Mouse (Mus musculus) forebrain, embryonic 15.5 days (tissue): ENCODE measurements at regions not wholly inside any gene's neighbourhood (a gene's known extent, or its start where the extent isn't known, plus 50 kb on each side); places are given as distances from the start of the nearest gene placed in this dataset.
A peak's percentile ranks its signal among the peaks of the same experiment; 100 is the strongest.

Experiments used
- ATAC-seq: fragments of 200-750 bp; cut with Nextera tagmentation; replicated peaks from 2 replicates; pipeline ENCODE4 v1.8.0; 2017; ENCODE audit warnings: mild to moderate bottlenecking, moderate TSS enrichment, moderate library complexity
- H3K27ac ChIP-seq: fragments of 300-500 bp; sonication (generic); replicated peaks from 2 replicates; pipeline ENCODE4 v1.5.1; 2015; ENCODE audit warnings: mild to moderate bottlenecking, inconsistent platforms
- H3K27me3 ChIP-seq: fragments of 300-500 bp; sonication (generic); 2 replicates; pipeline ENCODE4 v1.6.1; 2015; ENCODE audit warnings: inconsistent platforms
- H3K36me3 ChIP-seq: fragments of 300-500 bp; sonication (generic); 2 replicates; pipeline ENCODE4 v1.6.1; 2015; ENCODE audit warnings: mild to moderate bottlenecking, inconsistent platforms
- H3K4me1 ChIP-seq: fragments of 300-500 bp; sonication (generic); 2 replicates; pipeline ENCODE4 v1.6.1; 2015; ENCODE audit warnings: inconsistent platforms
- H3K4me2 ChIP-seq: fragments of 300-500 bp; sonication (generic); replicated peaks from 2 replicates; pipeline ENCODE4 v1.6.1; 2015; ENCODE audit warnings: mild to moderate bottlenecking, inconsistent platforms
- H3K4me3 ChIP-seq: fragments of 300-500 bp; sonication (generic); 2 replicates; pipeline ENCODE4 v1.5.1; 2015; ENCODE audit warnings: mild to moderate bottlenecking, inconsistent platforms
- H3K9ac ChIP-seq: fragments of 300-500 bp; sonication (generic); replicated peaks from 2 replicates; pipeline ENCODE4 v1.6.1; 2015; ENCODE audit warnings: mild to moderate bottlenecking, inconsistent platforms
- H3K9me3 ChIP-seq: fragments of 300-500 bp; sonication (generic); 2 replicates; pipeline ENCODE4 v1.6.1; 2016; ENCODE audit warnings: inconsistent platforms
- WGBS: fragments of 180-500 bp; shearing (Covaris S2); methylation state at CpG from one replicate; pipeline ENCODE4 v1.1.7; 2015; ENCODE audit warnings: mixed read lengths; 5-methylcytosine and 5-hydroxymethylcytosine counted together

- Histone ChIP-seq H3K27me3 (no peaks in the 10 kb centered on the region), H3K4me2 (no peak overlapping the region), H3K9ac (no peak overlapping the region), H3K36me3 (no peaks in the 10 kb centered on the region), H3K4me3 (no peak overlapping the region), H3K27ac (no peak overlapping the region), H3K4me1 (no peaks in the 10 kb centered on the region), H3K9me3 (no peaks in the 10 kb centered on the region)
- 75% methylated on average over 3 of the region's 3 CpGs for WGBS
- ATAC-seq = no peak
These were observed 170.4 kb upstream of the Megf9 start for GRCm38 (mm10) chr4:70705128-70705752.

- no peak for ATAC-seq
- Histone ChIP-seq H3K27ac (no peak overlapping the region), H3K4me1 (no peaks in the 10 kb centered on the region), H3K9me3 (no peaks in the 10 kb centered on the region), H3K27me3 (no peaks in the 10 kb centered on the region), H3K4me3 (no peak overlapping the region), H3K4me2 (no peak overlapping the region), H3K36me3 (no peaks in the 10 kb centered on the region), H3K9ac (no peak overlapping the region)
- 85% methylated on average over 1 of the region's 1 CpGs for WGBS
These were observed 166.1 kb upstream of the Megf9 start for GRCm38 (mm10) chr4:70700894-70701293.

- Histone ChIP-seq H3K27ac (no peak overlapping the region), H3K9me3 (no peaks in the 10 kb centered on the region), H3K9ac (no peak overlapping the region), H3K4me3 (no peak overlapping the region), H3K4me2 (no peak overlapping the region), H3K36me3 (no peaks in the 10 kb centered on the region), H3K4me1 (no peaks in the 10 kb centered on the region), H3K27me3 (no peaks in the 10 kb centered on the region)
- 69% methylated on average over 1 of the region's 1 CpGs for WGBS
- no peak for ATAC-seq
These were observed 129.4 kb upstream of the Megf9 start for GRCm38 (mm10) chr4:70664181-70664580.

DNA sequence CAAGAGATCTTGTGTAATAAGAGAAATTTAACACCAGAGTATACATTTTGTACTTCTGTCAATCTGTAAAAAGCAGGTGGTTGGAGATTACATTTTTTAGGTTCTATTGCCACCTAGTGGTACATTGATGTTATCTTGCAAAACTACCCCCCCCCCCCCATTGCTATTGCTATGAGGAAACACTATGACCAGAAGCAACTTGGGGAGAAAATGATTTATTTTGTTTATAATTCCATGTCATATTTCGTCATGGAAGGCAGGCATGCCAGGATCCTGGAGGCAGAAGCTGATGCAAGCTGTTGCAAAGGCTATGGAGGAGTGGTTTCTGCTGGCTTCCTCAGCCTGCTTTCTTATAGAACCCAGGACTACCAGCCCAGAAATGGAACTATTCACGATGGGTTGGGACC is 86.6 kb upstream of the Megf9 start:
- Histone ChIP-seq H3K4me2 (no peak overlapping the region), H3K36me3 (no peaks in the 10 kb centered on the region), H3K4me1 (no peaks in the 10 kb centered on the region), H3K9ac (no peak overlapping the region), H3K4me3 (no peak overlapping the region), H3K27ac (no peak overlapping the region), H3K9me3 (no peaks in the 10 kb centered on the region), H3K27me3 (no peaks in the 10 kb centered on the region)
- WGBS = 65% methylated on average over 2 of the region's 2 CpGs
- ATAC-seq = no peak

- no peak for ATAC-seq
These were observed 85.0 kb upstream of the Megf9 start for GRCm38 (mm10) chr4:70619636-70620287.

DNA sequence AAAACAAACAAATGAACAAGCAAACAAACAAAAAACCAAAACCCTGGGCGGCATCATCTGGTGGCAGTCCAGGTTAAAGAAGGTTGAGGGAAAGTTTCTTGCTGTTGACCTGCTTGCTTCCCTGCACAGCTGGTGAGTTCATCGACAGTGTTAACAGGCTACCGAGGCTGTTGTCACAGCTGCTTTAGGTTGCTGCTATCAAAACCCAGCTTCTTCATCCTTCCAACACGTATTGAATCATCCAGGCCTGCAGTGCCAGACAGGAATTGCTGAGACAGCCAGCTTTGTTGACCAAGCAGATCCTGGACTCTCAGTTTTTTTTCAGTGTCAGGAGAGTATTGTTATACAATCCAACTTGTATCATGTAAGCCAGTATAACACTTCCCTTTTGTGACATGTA is 81.0 kb upstream of the Megf9 start:
- Histone ChIP-seq H3K27me3 (no peaks in the 10 kb centered on the region), H3K4me3 (no peak overlapping the region), H3K9me3 (no peaks in the 10 kb centered on the region), H3K4me1 (no peaks in the 10 kb centered on the region), H3K4me2 (no peak overlapping the region), H3K9ac (no peak overlapping the region), H3K27ac (no peak overlapping the region), H3K36me3 (no peaks in the 10 kb centered on the region)
- 83% methylated on average over 4 of the region's 4 CpGs for WGBS
- ATAC-seq = no peak

More at GRCm38 (mm10) chr4:70619636-70620287, 85.0 kb upstream of the Megf9 start:
- no peak overlapping the region for H3K27ac ChIP-seq
- no peaks in the 10 kb centered on the region for H3K9me3 ChIP-seq
- H3K9ac ChIP-seq = no peak overlapping the region
- H3K4me3 ChIP-seq = no peak overlapping the region
- H3K4me2 ChIP-seq = no peak overlapping the region
- no peaks in the 10 kb centered on the region for H3K27me3 ChIP-seq
- WGBS = 95% methylated on average over 8 of the region's 8 CpGs
- H3K36me3 ChIP-seq = no peaks in the 10 kb centered on the region
- H3K4me1 ChIP-seq = no peaks in the 10 kb centered on the region

DNA sequence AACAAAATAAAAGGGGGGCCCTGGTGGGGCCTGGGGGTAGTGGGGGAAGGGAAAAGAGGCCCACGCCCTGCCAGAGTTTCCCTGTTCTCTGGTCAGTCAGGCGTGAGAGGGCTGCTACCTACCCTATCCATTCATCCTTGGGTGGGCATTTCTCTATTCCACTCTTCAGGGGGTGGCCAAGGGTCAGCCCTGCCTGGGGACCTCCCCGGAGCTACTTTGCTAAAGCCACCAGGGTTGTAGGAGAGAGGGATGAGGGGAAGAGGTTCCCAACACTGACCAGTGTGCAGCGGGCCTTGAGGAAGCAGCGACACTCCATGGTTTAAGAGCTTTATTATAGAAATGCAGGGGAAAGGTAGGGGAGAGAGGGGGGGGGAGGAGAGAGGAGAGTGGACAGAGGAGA is 79.6 kb upstream of the Megf9 start:
- H3K9me3 ChIP-seq = no peaks in the 10 kb centered on the region
- WGBS = 45% methylated on average over 5 of the region's 5 CpGs
- no peaks in the 10 kb centered on the region for H3K36me3 ChIP-seq
- ATAC-seq = no peak
- no peak overlapping the region for H3K4me3 ChIP-seq
- H3K4me1 ChIP-seq = no peaks in the 10 kb centered on the region
- no peak overlapping the region for H3K9ac ChIP-seq
- H3K27ac ChIP-seq = no peak overlapping the region
- H3K4me2 ChIP-seq = no peak overlapping the region
- no peaks in the 10 kb centered on the region for H3K27me3 ChIP-seq

DNA sequence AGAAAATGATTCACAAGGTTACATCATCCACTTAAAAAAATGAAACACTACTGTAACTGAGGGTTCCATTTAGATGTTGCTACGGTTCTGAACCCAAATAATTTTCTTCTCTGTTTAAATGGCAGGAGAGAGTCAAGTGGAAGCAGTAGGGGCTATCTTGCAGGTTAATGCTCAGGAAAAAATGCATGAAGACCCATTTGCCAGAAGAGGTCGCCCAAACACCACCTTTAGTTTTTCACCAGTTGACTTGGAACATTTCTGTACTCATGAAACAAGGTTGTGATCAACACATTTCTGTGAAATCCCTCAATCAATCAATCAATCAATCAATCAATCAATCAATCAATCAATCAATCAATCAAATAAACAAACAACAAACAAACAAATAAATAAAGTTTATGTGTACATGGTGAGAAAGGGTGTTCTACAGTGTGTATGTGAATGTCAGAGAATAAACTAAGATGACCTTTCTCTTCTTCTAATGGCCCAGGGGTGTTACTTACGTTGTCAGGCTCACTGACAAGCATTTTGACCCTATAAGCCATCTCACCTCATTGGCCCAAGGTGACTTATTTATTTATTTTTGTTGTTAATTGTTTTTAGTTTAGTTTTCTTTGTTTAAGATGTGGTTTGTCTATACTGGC is 68.5 kb upstream of the Megf9 start:
- Histone ChIP-seq H3K27ac (no peak overlapping the region), H3K9ac (no peak overlapping the region), H3K36me3 (no peaks in the 10 kb centered on the region), H3K9me3 (no peaks in the 10 kb centered on the region), H3K27me3 (no peaks in the 10 kb centered on the region), H3K4me3 (no peak overlapping the region), H3K4me1 (no peaks in the 10 kb centered on the region), H3K4me2 (no peak overlapping the region)
- peak; percentile 59 for ATAC-seq
- WGBS = 25% methylated on average over 3 of the region's 3 CpGs

DNA sequence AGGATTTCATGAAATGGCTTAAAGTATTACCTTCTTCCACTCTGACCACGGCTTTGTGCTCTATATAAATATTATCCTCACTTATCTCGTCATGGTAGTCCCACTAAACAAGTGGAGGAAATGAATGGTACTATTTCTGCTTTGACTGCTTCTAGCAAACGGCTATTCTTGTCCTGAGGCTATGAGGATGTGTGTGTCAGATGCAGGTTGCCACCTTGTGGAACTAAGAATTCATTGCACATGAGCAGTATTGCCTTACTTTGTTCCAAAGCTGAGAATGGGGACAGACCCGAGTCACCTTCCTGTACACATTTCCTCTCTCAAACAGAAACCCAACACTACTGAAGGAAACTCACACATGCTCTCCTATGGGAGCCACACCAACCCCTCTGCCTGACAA is 66.5 kb upstream of the Megf9 start:
- Histone ChIP-seq H3K4me3 (no peak overlapping the region), H3K4me2 (no peak overlapping the region), H3K27ac (no peak overlapping the region), H3K9me3 (no peaks in the 10 kb centered on the region), H3K9ac (no peak overlapping the region), H3K27me3 (no peaks in the 10 kb centered on the region), H3K36me3 (no peaks in the 10 kb centered on the region), H3K4me1 (no peaks in the 10 kb centered on the region)
- ATAC-seq = peak; percentile 69
- 15% methylated on average over 4 of the region's 4 CpGs for WGBS
